Mouse (Mus musculus) small intestine, adult 2 months (tissue): ENCODE measurements around the gene Mrpl20.

ENCODE experiments used
- CTCF ChIP-seq: fragments of 200-500 bp; IDR thresholded peaks from 2 replicates; pipeline ENCODE4 v1.5.1; 2012; ENCODE audit warnings: low read depth, mild to moderate bottlenecking, control low read depth, inconsistent platforms, low read length, moderate library complexity, mixed read lengths; ENCODE audit not compliant: insufficient replicate concordance, insufficient read length; ENCODE audit errors: extremely low read depth
- POLR2A ChIP-seq: fragments of 200-500 bp; IDR thresholded peaks from 2 replicates; pipeline ENCODE4 v1.6.1; 2012; ENCODE audit warnings: low read depth, mild to moderate bottlenecking, control low read depth, inconsistent platforms, low read length, moderate library complexity

- TF ChIP-seq POLR2A (peak; percentile 45), CTCF (no peak)
Observed at GRCm38 (mm10) chr4:155760613-155761355, 41.9 kb upstream of the Mrpl20 start, which contains the start of gene Atad3a.
